Mouse (Mus musculus): ENCODE measurements around the gene Auts2. TPM values are rescaled to one million over a fixed set of nuclear protein-coding genes. Genes with fewer than 3 reads are reported as not detected.

Gene Auts2
- polyA plus RNA-seq, 1 experiment from 2014 or later, result 1.0 TPM

- 69% methylated on average over 6 of the region's 6 CpGs for WGBS (ENCODE audit: insufficient replicate concordance)
- no peaks in the 10 kb centered on the region for H3K36me3 ChIP-seq (replicated peaks; ENCODE audit: insufficient read depth, low read length)
- ATAC-seq (no peak), DNase-seq (no peak)
- no peak for TF ChIP-seq EP300 (IDR thresholded peaks at IDR 0.05; ENCODE audit: low read depth)
- no peak for TF ChIP-seq CTCF (IDR thresholded peaks at IDR 0.05; ENCODE audit: low read depth)
- H3K4me1 ChIP-seq (ENCODE audit: insufficient read depth), result no peaks in the 10 kb centered on the region
- no peak overlapping the region for H3K4me3 ChIP-seq (ENCODE audit: low read depth, low read length)
- no peak overlapping the region for H3K4me2 ChIP-seq (ENCODE audit: low read depth, low read length)
- H3K9ac ChIP-seq (replicated peaks), result no peak overlapping the region
- no peak overlapping the region for H3K27ac ChIP-seq (ENCODE audit: low read depth)
- H3K27me3 ChIP-seq (ENCODE audit: insufficient read depth, low read length), result no peaks in the 10 kb centered on the region
- H3K9me3 ChIP-seq (ENCODE audit: low read length), result no peaks in the 10 kb centered on the region
Observed at GRCm38 (mm10) chr5:132268351-132268967, 274.7 kb downstream of the Auts2 start.

GRCm38 (mm10) chr5:132265015-132265414 is 278.1 kb downstream of the Auts2 start:
- ATAC-seq (no peak), DNase-seq (no peak)
- Histone ChIP-seq H3K9me3 (ENCODE audit: low read length) (no peaks in the 10 kb centered on the region), H3K36me3 (replicated peaks; ENCODE audit: insufficient read depth, low read length) (no peaks in the 10 kb centered on the region), H3K9ac (replicated peaks) (no peak overlapping the region), H3K27ac (ENCODE audit: low read depth) (no peak overlapping the region), H3K27me3 (ENCODE audit: insufficient read depth, low read length) (no peaks in the 10 kb centered on the region), H3K4me1 (ENCODE audit: insufficient read depth) (no peaks in the 10 kb centered on the region), H3K4me3 (ENCODE audit: low read depth, low read length) (no peak overlapping the region), H3K4me2 (ENCODE audit: low read depth, low read length) (no peak overlapping the region)
- no peak for TF ChIP-seq CTCF (IDR thresholded peaks at IDR 0.05; ENCODE audit: low read depth)
- no peak for TF ChIP-seq EP300 (IDR thresholded peaks at IDR 0.05; ENCODE audit: low read depth)
- WGBS (ENCODE audit: insufficient replicate concordance), result 68% methylated on average over 1 of the region's 1 CpGs

DNA sequence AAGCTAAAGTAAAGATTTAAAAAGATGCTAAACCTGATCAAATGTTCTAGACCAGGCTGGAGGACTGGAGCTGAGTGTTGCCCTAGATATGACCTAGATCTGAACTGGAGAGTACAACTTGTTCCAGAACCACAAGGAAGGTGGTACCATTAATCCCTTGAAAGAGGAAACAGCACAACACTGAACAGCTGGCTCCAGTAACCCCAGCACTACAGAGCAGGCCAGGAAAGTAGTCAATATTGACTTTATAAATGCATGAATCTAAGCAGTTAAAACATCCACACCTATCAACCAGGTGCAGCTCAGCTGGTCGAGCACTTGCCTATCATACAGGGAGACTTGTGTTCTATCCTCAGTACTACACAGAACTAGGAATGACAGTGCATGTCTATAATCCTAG is 281.4 kb downstream of the Auts2 start:
- H3K4me2 ChIP-seq (ENCODE audit: low read depth, low read length), result no peak overlapping the region
- H3K9me3 ChIP-seq (ENCODE audit: low read length), result no peaks in the 10 kb centered on the region
- no peak for DNase-seq
- ATAC-seq, result no peak
- H3K4me1 ChIP-seq (ENCODE audit: insufficient read depth), result no peaks in the 10 kb centered on the region
- no peak overlapping the region for H3K4me3 ChIP-seq (ENCODE audit: low read depth, low read length)
- 52% methylated on average over 1 of the region's 1 CpGs for WGBS (ENCODE audit: insufficient replicate concordance)
- no peak overlapping the region for H3K9ac ChIP-seq (replicated peaks)
- no peak for TF ChIP-seq CTCF (IDR thresholded peaks at IDR 0.05; ENCODE audit: low read depth)
- TF ChIP-seq EP300 (IDR thresholded peaks at IDR 0.05; ENCODE audit: low read depth), result no peak
- H3K27ac ChIP-seq (ENCODE audit: low read depth), result no peak overlapping the region
- no peaks in the 10 kb centered on the region for H3K36me3 ChIP-seq (replicated peaks; ENCODE audit: insufficient read depth, low read length)
- no peaks in the 10 kb centered on the region for H3K27me3 ChIP-seq (ENCODE audit: insufficient read depth, low read length)

DNA sequence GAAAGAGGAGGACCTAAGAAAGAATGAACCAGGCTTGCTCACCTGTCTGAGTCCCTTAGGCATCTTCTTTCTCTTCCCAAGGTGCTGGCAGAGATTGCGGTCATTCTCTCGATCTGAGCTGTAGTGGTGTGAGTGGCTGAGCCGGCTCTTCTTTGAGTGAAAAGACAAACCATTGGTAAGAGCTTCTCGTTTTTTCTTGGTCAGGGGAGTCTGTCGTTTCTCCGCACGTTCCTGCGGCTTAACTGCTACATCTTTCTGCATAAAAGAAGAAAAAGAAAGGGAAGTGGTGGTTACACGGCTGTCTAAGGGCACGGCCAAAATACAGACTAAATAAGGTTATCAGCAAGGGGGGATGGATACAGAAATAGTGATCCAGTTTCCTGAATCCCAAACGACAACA is 284.3 kb downstream of the Auts2 start:
- no peak for ATAC-seq

DNA sequence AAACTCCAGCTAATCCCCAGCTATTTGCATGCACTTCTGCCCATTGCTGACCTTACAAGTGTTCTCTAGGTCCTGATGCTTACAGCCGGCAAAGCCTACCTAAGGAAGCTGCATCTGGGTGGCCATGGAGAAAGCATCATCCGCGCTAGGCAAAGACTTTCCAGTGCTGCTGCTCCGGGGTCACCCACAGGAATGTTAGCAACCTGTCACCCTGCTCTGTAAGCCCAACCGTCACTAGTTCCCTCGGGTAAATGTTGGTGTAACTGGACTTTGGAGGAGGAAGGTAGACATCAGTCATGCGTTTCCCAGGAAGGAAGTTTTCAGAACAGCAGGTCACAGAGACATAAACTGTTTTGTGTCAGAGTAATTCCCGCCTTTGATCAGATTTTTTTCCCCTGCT is 287.6 kb downstream of the Auts2 start:
- Histone ChIP-seq H3K4me2 (ENCODE audit: low read depth, low read length) (no peak overlapping the region), H3K27me3 (ENCODE audit: insufficient read depth, low read length) (no peaks in the 10 kb centered on the region), H3K36me3 (replicated peaks; ENCODE audit: insufficient read depth, low read length) (no peaks in the 10 kb centered on the region), H3K4me3 (ENCODE audit: low read depth, low read length) (no peak overlapping the region), H3K9me3 (ENCODE audit: low read length) (no peaks in the 10 kb centered on the region), H3K27ac (ENCODE audit: low read depth) (no peak overlapping the region), H3K9ac (replicated peaks) (no peak overlapping the region), H3K4me1 (ENCODE audit: insufficient read depth) (no peaks in the 10 kb centered on the region)
- DNase-seq (no peak), ATAC-seq (no peak)
- WGBS (ENCODE audit: insufficient replicate concordance), result 65% methylated on average over 8 of the region's 8 CpGs
- no peak for TF ChIP-seq EP300 (IDR thresholded peaks at IDR 0.05; ENCODE audit: low read depth)
- no peak for TF ChIP-seq CTCF (IDR thresholded peaks at IDR 0.05; ENCODE audit: low read depth)

More for the DNA sequence above, 284.3 kb downstream of the Auts2 start:
- TF ChIP-seq CTCF (IDR thresholded peaks at IDR 0.05; ENCODE audit: low read depth) (no peak), EP300 (IDR thresholded peaks at IDR 0.05; ENCODE audit: low read depth) (no peak)
- Histone ChIP-seq H3K4me3 (ENCODE audit: low read depth, low read length) (no peak overlapping the region), H3K4me1 (ENCODE audit: insufficient read depth) (no peaks in the 10 kb centered on the region), H3K9me3 (ENCODE audit: low read length) (no peaks in the 10 kb centered on the region), H3K27me3 (ENCODE audit: insufficient read depth, low read length) (no peaks in the 10 kb centered on the region), H3K27ac (ENCODE audit: low read depth) (no peak overlapping the region), H3K36me3 (replicated peaks; ENCODE audit: insufficient read depth, low read length) (no peaks in the 10 kb centered on the region), H3K4me2 (ENCODE audit: low read depth, low read length) (no peak overlapping the region), H3K9ac (replicated peaks) (no peak overlapping the region)
- DNase-seq, result no peak
- 42% methylated on average over 11 of the region's 11 CpGs for WGBS (ENCODE audit: insufficient replicate concordance)

- H3K9ac ChIP-seq (replicated peaks), result no peak overlapping the region
- H3K36me3 ChIP-seq (replicated peaks; ENCODE audit: insufficient read depth, low read length), result no peaks in the 10 kb centered on the region
- H3K4me3 ChIP-seq (ENCODE audit: low read depth, low read length), result no peak overlapping the region
- TF ChIP-seq CTCF (IDR thresholded peaks at IDR 0.05; ENCODE audit: low read depth) (no peak), EP300 (IDR thresholded peaks at IDR 0.05; ENCODE audit: low read depth) (no peak)
- DNase-seq (no peak), ATAC-seq (no peak)
- no peaks in the 10 kb centered on the region for H3K27me3 ChIP-seq (ENCODE audit: insufficient read depth, low read length)
- 80% methylated on average over 11 of the region's 11 CpGs for WGBS (ENCODE audit: insufficient replicate concordance)
- H3K4me2 ChIP-seq (ENCODE audit: low read depth, low read length), result no peak overlapping the region
- no peak overlapping the region for H3K27ac ChIP-seq (ENCODE audit: low read depth)
- H3K9me3 ChIP-seq (ENCODE audit: low read length), result no peaks in the 10 kb centered on the region
- H3K4me1 ChIP-seq (ENCODE audit: insufficient read depth), result no peaks in the 10 kb centered on the region
Observed at GRCm38 (mm10) chr5:132249523-132249922, 293.6 kb downstream of the Auts2 start.
